Mouse (Mus musculus) bone marrow macrophage, adult 2 months (primary cell): Measurements from ENCODE around the gene Rasgrp2. TPM values are rescaled to one million over a fixed set of nuclear protein-coding genes. Genes with fewer than 3 reads are reported as not detected.
A peak's percentile ranks its signal among the peaks of the same experiment; 100 is the strongest.

ENCODE experiments used
- H3K27ac ChIP-seq: 2 replicates; pipeline ENCODE4 v1.5.1; 2012; ENCODE audit warnings: low read depth, low read length; ENCODE audit not compliant: insufficient read depth
- H3K4me1 ChIP-seq: 2 replicates; pipeline ENCODE4 v1.6.1; 2012; ENCODE audit warnings: low read length; ENCODE audit not compliant: control insufficient read depth, insufficient read depth
- H3K4me3 ChIP-seq: 2 replicates; pipeline ENCODE4 v1.5.1; 2012; ENCODE audit warnings: mild to moderate bottlenecking, low read length, moderate library complexity; ENCODE audit not compliant: insufficient read depth
- CTCF ChIP-seq: IDR thresholded peaks from 2 replicates; pipeline ENCODE4 v1.5.1; 2012; ENCODE audit warnings: low read depth, mild to moderate bottlenecking, low read length, moderate library complexity
- POLR2A ChIP-seq: IDR thresholded peaks from 2 replicates; pipeline ENCODE4 v1.6.1; 2012; ENCODE audit warnings: mild to moderate bottlenecking, low read depth, low read length, borderline replicate concordance
- polyA plus RNA-seq: library from polyadenylated mRNA; stranded (reverse); fragments of >200 nt; gene quantifications from 2 replicates; pipeline ENCODE4 v1.2.4, GENCODE M21; 2012; ENCODE audit not compliant: missing spikeins, insufficient read depth, insufficient read length

Rasgrp2 gene
- polyA plus RNA-seq, 1 experiment = 7.7 TPM

DNA sequence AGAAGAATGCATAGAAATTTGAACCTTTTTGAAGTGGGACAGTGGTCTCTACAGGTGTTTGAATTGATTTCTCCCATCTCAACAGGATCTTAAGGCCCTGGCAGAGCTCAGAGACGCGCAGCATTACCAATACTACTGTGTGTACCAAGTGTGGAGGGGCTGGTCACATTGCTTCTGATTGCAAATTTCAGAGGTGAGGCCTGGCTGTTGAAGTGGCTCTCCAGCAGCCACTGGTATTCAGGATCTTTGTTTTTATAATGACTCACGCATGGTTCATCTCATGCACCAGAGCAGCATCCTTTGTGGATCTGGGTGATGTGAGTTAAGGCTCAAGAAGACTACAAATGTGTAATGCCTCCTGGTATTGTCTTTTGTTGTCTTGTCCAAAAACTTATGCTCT lies 26.7 kb upstream of the Rasgrp2 start:
- peaks cover 15% of the 10 kb centered on the region for H3K4me1 ChIP-seq
- TF ChIP-seq CTCF (no peak), POLR2A (no peak)
- H3K27ac ChIP-seq = no peak overlapping the region
- H3K4me3 ChIP-seq = no peak overlapping the region

DNA sequence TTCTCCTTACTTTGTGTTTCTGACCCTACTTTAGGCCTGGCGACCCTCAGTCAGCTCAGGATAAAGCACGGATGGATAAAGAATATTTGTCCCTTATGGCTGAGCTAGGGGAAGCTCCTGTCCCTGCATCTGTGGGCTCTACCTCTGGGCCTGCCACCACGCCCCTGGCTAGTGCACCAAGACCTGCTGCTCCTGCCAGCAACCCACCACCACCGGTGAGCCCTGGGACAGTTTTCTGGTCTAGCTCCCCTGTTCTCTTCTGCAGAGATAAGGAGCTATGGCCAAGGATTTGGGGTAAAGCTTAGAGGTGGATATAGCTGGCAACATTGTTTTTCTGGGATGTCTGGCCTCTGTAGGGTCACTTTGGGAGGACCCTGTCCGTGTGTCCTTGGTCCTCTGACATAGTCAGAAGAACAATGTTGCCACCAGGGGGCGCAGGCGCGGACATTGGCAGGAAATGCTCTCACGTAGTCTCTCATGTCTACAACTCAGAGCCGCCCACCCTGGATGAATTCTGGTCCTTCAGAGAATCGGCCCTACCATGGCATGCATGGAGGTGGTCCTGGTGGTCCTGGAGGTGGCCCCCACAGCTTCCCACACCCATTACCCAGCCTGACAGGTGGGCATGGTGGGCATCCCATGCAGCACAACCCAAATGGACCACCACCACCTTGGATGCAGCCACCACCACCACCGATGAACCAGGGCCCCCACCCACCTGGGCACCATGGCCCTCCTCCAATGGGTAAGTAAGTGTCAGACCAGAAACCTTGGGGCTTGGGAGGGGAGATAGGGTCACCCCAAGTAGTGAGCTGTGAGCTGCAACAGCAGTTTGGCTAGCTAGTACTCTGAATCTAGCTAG lies 25.4 kb upstream of the Rasgrp2 start:
- TF ChIP-seq POLR2A = no peak
- TF ChIP-seq CTCF = peak; percentile 96
- peaks cover 7% of the 10 kb centered on the region for H3K4me1 ChIP-seq
- no peak overlapping the region for H3K27ac ChIP-seq
- no peak overlapping the region for H3K4me3 ChIP-seq

DNA sequence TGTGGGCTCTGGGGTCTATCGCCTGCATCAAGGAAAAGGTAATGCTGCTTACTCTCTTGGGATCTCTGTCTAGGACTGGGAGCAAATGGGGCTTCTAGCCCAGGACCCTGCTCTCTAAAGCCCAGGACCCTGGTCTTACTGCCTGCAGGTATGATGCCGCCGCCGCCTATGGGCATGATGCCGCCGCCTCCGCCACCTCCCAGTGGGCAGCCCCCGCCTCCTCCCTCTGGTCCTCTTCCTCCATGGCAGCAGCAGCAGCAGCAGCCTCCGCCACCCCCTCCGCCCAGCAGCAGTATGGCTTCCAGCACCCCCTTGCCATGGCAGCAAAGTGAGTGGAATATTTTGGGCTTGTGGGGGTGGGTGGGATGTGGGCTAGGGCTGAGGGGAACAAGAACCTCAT lies 24.6 kb upstream of the Rasgrp2 start:
- Histone ChIP-seq H3K27ac (no peak overlapping the region), H3K4me3 (no peak overlapping the region), H3K4me1 (peaks cover 6% of the 10 kb centered on the region)
- TF ChIP-seq CTCF (no peak), POLR2A (no peak)

DNA sequence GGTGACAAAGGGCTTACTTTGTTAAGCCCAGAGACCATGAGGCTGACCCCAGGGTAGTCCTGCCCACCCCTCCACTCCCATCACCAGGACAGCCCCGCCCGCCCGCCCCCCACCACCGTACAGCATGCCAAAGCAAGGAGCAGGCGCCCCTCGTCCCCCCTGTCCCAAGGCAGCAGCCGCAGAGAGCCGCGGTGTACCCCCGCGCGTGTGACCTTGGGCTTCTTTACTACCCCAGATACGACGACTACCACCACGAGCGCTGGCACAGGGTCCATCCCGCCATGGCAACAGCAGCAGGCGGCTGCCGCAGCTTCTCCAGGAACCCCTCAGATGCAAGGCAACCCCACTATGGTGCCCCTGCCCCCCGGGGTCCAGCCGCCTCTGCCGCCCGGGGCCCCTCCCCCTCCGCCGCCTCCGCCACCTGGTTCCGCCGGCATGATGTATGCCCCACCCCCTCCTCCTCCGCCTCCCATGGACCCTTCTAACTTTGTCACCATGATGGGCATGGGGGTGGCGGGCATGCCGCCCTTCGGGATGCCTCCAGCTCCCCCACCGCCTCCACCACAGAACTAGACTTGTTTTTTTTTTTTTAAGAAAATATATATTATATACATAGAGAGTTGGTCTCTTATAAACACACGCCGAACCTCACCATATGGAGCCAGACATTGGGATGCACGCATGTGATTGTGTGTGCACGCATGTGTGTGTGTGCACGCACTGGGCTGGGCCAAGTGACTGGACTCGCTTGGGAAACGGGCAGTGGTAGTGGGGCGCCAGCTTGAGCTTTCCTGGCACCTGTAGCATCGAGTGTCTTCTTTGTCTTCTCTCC lies 23.5 kb upstream of the Rasgrp2 start:
- H3K4me1 ChIP-seq = no peaks in the 10 kb centered on the region
- H3K27ac ChIP-seq = no peak overlapping the region
- TF ChIP-seq POLR2A (no peak), CTCF (no peak)
- no peak overlapping the region for H3K4me3 ChIP-seq

DNA sequence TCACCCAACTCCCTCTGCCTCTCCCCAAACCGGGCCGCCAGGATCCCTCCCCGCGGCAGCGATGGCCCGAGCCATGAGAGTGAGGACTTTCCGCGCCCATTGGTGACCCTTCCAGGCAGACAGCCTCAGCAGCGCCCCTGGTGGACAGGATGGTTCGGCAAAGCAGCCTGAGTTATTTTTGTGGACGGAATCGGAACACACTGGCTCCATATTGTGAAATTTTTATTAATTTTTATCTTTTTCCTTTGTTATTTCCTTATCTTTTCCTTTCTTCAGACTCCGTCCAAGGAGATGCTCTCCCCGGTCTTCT lies 22.9 kb upstream of the Rasgrp2 start:
- Histone ChIP-seq H3K4me1 (no peaks in the 10 kb centered on the region), H3K4me3 (no peak overlapping the region), H3K27ac (no peak overlapping the region)
- TF ChIP-seq POLR2A = no peak
- TF ChIP-seq CTCF = peak; percentile 67

DNA sequence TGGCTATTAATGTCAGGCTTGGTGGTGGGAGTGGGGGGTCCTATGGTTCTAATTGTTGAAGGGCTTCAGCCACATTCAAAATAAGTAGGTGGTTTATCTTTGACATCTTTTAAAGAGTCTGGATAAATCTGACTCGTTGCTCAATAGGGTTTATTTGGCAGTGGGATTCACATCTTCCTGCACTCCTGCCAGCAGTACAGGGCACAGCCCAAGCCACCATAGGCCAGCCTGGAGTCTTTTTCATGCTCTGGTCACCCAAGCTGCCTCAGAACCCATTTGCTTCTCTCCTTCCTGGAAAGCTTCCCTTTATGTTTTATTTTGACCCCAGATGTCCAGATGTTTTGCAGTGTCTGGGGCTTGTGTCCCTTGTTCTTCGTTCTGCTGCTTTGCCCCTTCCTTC lies 22.5 kb upstream of the Rasgrp2 start:
- Histone ChIP-seq H3K4me1 (no peaks in the 10 kb centered on the region), H3K4me3 (no peak overlapping the region), H3K27ac (no peak overlapping the region)
- TF ChIP-seq POLR2A = no peak
- no peak for TF ChIP-seq CTCF

DNA sequence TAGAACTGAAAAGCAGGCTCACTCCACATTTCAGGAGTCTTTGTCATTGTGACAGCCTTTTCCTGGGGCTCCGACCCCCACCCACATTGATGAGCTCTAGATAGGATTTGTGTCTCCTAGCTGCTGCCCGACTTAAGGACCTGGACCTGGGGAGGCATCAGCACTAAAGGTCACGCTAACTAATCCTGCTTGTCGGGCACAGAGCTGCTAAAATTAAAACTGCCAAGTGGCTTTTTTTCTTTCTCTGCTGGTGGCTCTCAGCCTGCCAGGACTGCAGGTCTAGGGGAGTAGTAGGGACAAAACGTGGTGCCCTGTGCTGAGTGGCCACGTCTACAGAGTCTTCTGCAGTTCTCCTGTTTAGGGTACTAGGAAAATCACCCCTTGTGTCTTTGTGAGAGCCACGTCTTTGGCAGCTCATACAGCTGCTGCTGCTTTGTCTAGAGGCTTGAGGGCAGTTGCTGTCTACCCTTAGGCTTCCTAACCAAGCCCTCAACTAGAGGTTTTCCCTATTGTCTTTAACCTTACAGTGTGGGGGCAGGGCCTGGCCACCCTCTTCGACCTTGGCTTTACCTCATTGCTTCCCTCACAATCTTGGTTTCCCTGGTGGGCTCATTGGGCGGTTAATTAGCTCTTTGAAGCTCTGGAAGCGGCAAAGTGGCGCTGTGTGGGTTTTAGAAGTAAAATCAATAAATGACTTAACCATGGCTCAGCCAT lies 21.7 kb upstream of the Rasgrp2 start:
- no peak overlapping the region for H3K27ac ChIP-seq
- H3K4me3 ChIP-seq = no peak overlapping the region
- no peak for TF ChIP-seq CTCF
- no peak for TF ChIP-seq POLR2A

DNA sequence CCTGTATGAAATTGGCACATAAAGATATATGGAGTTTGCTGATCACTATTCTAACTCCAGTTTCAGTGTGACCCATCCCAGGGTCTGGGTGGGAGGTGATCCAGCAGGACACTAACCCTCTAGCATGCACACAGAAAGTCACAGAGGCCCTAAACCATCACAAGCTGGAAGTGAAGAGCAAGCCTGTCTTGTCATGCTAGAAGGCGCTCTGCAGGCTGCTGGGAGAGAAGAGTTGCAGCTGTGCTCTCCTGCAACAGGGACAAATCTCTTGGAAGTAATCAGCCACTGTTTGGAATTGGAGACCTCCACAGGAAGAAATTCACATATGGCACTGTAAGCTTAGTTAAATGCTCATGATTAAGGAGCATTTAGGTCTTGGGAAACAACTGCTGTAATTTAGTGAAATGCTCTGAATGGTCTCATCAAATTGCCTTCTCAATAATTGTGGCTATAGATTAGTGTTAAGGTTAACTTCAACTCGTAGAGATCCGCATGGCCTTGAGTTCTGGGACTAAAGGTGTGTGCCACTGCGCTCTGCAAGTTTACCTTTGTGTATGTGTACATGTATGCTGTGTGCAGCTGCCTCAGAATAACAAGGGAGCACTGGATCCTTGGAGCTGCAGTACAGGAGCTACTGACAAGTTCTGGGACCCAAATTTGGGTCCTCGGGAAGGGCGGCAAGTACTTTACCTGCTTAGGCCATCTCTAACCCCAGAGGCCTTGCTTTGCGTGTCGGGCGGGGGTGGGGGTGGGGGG lies 18.6 kb upstream of the Rasgrp2 start:
- H3K27ac ChIP-seq = no peak overlapping the region

More for the DNA sequence above, 21.7 kb upstream of the Rasgrp2 start:
- H3K4me1 ChIP-seq = no peaks in the 10 kb centered on the region

DNA sequence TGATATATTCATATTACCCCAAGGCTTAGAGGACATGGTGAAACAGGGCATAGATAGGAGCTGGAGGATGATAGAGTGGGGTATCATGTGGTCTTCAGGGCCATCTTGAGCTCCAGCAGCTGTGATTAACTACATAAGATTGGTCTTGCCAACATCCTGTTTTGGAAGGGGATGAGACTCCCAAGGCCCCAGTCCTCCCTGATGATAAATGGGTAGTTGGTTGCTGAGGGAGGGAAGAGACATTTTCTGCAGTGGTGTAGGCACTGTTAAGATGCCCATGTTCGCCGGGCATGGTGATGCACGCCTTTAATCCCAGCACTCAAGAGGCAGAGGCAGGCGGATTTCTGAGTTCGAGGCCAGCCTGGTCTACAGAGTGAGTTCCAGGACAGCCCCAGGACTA lies 17.9 kb upstream of the Rasgrp2 start:
- no peak overlapping the region for H3K4me3 ChIP-seq
- no peak for TF ChIP-seq CTCF
- TF ChIP-seq POLR2A = no peak
- H3K4me1 ChIP-seq = no peaks in the 10 kb centered on the region
- no peak overlapping the region for H3K27ac ChIP-seq

More for the DNA sequence above, 18.6 kb upstream of the Rasgrp2 start:
- Histone ChIP-seq H3K4me1 (no peaks in the 10 kb centered on the region), H3K4me3 (no peak overlapping the region)
- no peak for TF ChIP-seq CTCF
- no peak for TF ChIP-seq POLR2A
